Mouse (Mus musculus): ENCODE measurements around the gene Gm9936. TPM values are rescaled to one million over a fixed set of nuclear protein-coding genes. Genes with fewer than 3 reads are reported as not detected.
A peak's percentile ranks its signal among the peaks of the same experiment; 100 is the strongest.
"Not testable (repeated sequence)": the region's sequence is repeated elsewhere in the genome, so short reads cannot be mapped to it uniquely, and the experiment has no call there.

The Gm9936 gene
- 1 to 10 TPM; 2.5 to 3.4 TPM for total RNA-seq (2021)

DNA sequence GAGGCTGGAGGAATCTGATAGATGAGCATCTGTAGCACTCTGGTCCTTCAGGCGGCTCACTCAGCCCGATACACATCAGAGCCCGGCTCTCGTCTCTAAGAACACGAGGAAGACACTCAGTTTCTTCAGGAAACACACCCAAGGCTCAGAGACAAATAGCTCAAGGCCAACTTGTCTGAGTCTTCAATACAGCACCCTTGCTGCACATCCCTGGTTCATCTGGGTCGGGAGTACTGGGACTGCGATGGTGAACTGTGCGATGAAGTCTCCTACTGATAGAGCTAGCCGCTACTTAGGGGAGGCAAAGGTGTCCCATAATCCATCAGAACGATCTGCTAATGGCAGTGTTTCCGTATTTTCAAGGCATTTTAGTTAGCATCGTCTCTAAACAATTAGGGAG, at the start of gene Gm9936:
Gene Gm9936, minus strand, starts transcription at position 101 of the 400 bp plus-strand sequence.
- intact Hi-C loops (cut with DNase I): no loop called here
- DNase-seq: no peak

GRCm38 (mm10) chr5:114902413-114902812, 43.9 kb upstream of the Gm9936 start:
- peak; percentile 57 for DNase-seq
- intact Hi-C loops (cut with DNase I): loop anchor here (10.0 kb wide), 1 partner anchor 78 kb away; the partner anchor contains the start of gene 1500011B03Rik

DNA sequence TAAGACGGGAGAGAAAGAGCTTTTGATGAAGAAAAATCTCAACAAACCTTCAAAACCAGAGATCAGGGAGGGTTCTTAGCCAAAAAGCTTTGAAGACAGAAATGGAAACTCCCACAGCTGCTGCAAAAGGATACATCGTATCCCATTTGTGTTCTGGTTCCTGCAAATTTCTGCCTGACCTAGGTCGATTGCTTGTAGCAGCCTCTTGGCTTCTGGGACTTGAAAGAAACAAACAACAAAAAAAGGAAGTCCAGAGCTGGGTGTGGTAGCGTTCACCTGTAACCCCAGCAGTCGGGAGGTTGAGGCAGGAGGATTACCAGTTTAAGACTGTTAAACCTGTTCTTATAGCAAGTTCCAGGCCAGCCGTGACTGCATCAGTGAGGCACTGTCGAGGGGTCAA, 40.4 kb upstream of the Gm9936 start:
- intact Hi-C loops (cut with DNase I): no loop called here
- no peak for DNase-seq

DNA sequence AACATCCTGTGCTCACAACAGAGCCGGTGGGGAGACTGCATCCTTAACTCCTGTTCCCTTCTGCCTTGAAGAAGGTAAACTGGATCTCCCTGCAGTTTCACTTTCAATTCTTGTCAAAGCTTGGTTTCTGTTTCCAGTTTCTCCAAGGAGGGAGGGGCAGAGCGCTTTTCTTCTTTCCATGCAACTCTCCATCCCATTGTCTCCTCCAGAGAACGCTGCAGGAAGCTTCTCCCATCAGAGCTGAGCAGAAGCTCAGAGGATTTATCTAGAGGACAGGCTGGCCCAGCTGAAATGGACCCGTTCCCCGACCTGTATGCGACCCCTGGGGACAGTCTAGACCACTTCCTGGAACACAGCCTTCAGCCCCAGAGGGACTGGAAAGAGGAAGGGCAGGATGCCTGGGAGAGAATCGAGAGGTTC, 38.9 kb upstream of the Gm9936 start:
- DNase-seq: no peak
- intact Hi-C loops (cut with DNase I): no loop called here

DNA sequence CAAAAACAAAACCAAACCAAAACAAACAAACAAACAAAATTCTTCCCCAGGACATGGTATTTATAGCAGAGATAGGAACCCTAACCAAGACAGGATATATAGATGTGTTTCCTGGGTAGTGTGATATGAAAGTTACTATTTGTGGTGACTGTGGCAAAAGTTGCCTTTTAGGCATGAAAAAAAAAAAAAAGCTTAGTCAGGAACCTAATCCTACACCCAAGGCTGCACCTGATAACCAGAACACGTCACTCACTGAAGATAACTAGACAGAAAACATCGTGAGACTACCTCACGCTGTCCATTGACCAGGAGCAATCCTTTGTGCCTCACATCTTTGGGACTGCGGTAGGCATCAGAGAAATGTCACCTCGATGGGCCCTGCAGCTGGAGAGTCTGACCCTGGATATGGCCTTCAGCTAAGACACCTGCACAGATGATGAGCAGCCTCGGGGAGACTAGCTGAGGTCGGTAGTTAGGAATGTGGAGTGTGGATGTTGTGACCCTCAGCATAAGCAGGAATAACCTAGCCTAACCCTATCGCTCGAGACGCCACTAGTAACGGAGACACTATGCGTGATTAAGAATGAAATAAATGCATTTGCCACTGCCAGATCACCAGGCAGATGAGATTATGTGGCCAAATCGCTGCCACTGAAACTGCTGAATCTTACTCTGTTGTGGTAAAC, 38.3 kb upstream of the Gm9936 start, which contains the start of gene Oasl2:
Gene Oasl2, plus strand, starts transcription at position 249 of the 686 bp plus-strand sequence.
- DNase-seq: no peak
- intact Hi-C loops (cut with DNase I): no loop called here

- intact Hi-C loops (cut with DNase I): no loop called here
- no peak for DNase-seq
Measured at GRCm38 (mm10) chr5:114895542-114895941, 37.1 kb upstream of the Gm9936 start.

- intact Hi-C loops (cut with DNase I): no loop called here
- no peak for DNase-seq
Measured at GRCm38 (mm10) chr5:114888995-114889394, 30.5 kb upstream of the Gm9936 start.

GRCm38 (mm10) chr5:114886801-114887200, 28.3 kb upstream of the Gm9936 start:
- DNase-seq: no peak
- intact Hi-C loops (cut with DNase I): no loop called here

DNA sequence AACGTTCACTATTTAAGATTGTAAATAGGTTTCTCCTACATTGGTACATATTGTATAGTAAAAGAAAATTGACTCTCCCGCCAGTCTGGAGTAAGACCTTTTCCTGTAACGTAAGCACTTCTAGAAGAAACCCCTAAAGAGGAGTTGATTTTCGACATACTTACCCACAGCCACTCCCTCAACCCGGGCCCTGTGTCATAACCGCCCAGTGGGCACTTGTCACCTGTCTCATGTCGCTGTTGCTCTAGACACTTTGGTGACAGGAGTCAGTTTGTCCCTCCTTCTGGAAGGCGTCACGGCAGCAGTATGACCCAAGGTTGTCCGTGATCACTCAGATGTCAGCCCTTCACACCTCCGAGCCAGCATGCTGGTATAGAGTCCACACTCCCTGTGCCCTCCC, 24.5 kb upstream of the Gm9936 start:
- intact Hi-C loops (cut with DNase I): no loop called here
- DNase-seq: no peak

- intact Hi-C loops (cut with DNase I): not testable (repeated sequence)
Measured at GRCm38 (mm10) chr5:114882319-114882718, 23.8 kb upstream of the Gm9936 start.

GRCm38 (mm10) chr5:114879399-114879798, 20.9 kb upstream of the Gm9936 start:
- DNase-seq: no peak
- intact Hi-C loops (cut with DNase I): no loop called here

More at GRCm38 (mm10) chr5:114882319-114882718, 23.8 kb upstream of the Gm9936 start:
- DNase-seq: not testable (repeated sequence)

- intact Hi-C loops (cut with DNase I): no loop called here
Measured at GRCm38 (mm10) chr5:114877487-114877886, 19.0 kb upstream of the Gm9936 start.

DNA sequence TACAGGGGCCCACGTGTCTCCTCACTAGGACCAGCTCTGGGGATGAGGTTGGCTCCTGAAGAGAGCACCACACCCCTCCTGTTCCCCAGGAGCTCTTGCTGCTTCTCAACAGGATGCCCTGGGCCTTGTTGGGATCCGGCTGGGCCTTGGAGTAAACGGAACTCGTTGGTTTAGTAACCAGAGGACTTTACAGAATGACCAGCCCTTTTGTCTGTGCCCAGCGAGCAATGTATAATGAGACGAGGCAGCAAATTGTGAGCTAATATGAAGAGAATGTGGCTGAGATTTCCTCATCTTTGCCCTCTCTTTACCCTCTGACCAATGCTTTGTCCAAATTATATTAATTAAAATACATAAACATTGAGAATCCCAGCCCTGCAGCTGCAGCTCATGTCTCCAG, 17.8 kb upstream of the Gm9936 start:
- DNase-seq: no peak
- intact Hi-C loops (cut with DNase I): no loop called here

More at GRCm38 (mm10) chr5:114877487-114877886, 19.0 kb upstream of the Gm9936 start:
- no peak for DNase-seq

GRCm38 (mm10) chr5:114875858-114876257, 17.4 kb upstream of the Gm9936 start:
- intact Hi-C loops (cut with DNase I): no loop called here
- peak; percentile 21 for DNase-seq

GRCm38 (mm10) chr5:114865279-114865678, 6.8 kb upstream of the Gm9936 start:
- intact Hi-C loops (cut with DNase I): no loop called here
- no peak for DNase-seq

- intact Hi-C loops (cut with DNase I): no loop called here
- no peak for DNase-seq
Measured at GRCm38 (mm10) chr5:114864813-114865212, 6.3 kb upstream of the Gm9936 start.

DNA sequence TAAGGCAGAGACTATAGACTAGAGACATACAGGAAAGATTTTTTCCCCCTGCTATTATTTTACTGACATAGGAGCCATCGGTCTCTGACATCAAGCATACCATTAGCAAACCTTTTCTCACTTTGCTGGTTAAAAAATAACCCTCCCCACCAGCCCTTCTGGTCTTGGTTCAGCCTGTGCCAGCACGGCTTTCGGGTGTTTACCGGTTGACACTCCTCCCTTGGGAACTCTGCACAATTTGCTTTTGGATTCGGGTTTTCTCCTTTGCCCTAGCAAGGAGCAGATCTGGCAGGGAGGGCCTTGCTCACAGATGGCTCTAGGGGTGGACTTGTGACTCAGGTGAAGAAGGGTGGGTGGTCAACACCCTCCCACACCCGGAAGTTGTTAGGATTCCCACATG, 3.2 kb upstream of the Gm9936 start:
- intact Hi-C loops (cut with DNase I): no loop called here
- no peak for DNase-seq

DNA sequence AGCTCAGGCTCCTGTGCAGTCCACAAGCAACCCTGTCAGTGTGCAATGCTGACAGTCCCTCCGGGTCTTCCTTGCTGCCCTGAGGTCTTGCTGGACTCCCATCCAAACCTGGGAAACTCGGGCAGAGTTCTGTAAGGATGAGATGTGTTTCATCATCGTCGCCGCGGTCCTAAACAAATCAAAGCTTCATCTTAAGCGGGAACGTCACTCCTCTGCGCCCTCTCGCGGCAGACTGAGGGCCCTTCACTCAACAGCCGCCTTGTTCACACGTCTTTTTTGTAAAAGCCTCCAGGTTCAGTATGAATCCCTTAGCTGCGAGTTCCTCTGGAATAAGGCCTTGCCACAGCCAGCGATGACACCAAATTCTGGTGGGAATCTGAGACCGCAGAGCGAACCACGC, 771 bp upstream of the Gm9936 start:
- peak; percentile 82 for DNase-seq
- intact Hi-C loops (cut with DNase I): no loop called here

- intact Hi-C loops (cut with DNase I); DNase-seq: not testable (repeated sequence)
Measured at GRCm38 (mm10) chr5:114853364-114853763, 5.1 kb downstream of the Gm9936 start, which contains the start of gene 4930519G04Rik. Gene 4930519G04Rik (plus strand): TSS chr5:114853664.

GRCm38 (mm10) chr5:114851565-114852236, 6.8 kb downstream of the Gm9936 start:
- intact Hi-C loops (cut with DNase I): no loop called here

GRCm38 (mm10) chr5:114844371-114844770, 14.1 kb downstream of the Gm9936 start:
- intact Hi-C loops (cut with DNase I); DNase-seq: not testable (repeated sequence)

More at GRCm38 (mm10) chr5:114851565-114852236, 6.8 kb downstream of the Gm9936 start:
- no peak for DNase-seq

- DNase-seq: no peak
- intact Hi-C loops (cut with DNase I): no loop called here
Measured at GRCm38 (mm10) chr5:114842674-114843073, 15.8 kb downstream of the Gm9936 start.

Measured in left cerebral cortex, postnatal 4 days (tissue).